Mouse (Mus musculus) kidney, adult 2 months (tissue): Measurements from ENCODE around the gene Cnot9. TPM values are rescaled to one million over a fixed set of nuclear protein-coding genes. Genes with fewer than 3 reads are reported as not detected.
"Not testable (repeated sequence)": the region's sequence is repeated elsewhere in the genome, so short reads cannot be mapped to it uniquely, and the experiment has no call there.

Experiments used
- DNase-seq: peaks from one replicate; pipeline ENCODE4 v3.0.0; 2021
- H3K27ac ChIP-seq: fragments of 200-500 bp; 2 replicates; pipeline ENCODE4 v1.5.1; 2012; ENCODE audit warnings: low read depth, low read length, control low read depth, inconsistent platforms; ENCODE audit not compliant: insufficient read depth
- H3K27me3 ChIP-seq: fragments of 200-500 bp; replicated peaks from 2 replicates; pipeline ENCODE4 v1.6.1; 2012; ENCODE audit warnings: mild to moderate bottlenecking, moderate library complexity, low read length, inconsistent platforms; ENCODE audit not compliant: control insufficient read depth, insufficient read depth
- H3K36me3 ChIP-seq: fragments of 200-500 bp; 2 replicates; pipeline ENCODE4 v1.6.1; 2012; ENCODE audit warnings: mild to moderate bottlenecking, moderate library complexity, low read length, inconsistent platforms; ENCODE audit not compliant: control insufficient read depth, insufficient read depth
- H3K4me1 ChIP-seq: fragments of 200-500 bp; 2 replicates; pipeline ENCODE4 v1.6.1; 2011; ENCODE audit warnings: low read length; ENCODE audit not compliant: control insufficient read depth, insufficient read depth
- H3K4me3 ChIP-seq: fragments of 200-500 bp; 2 replicates; pipeline ENCODE4 v1.5.1; 2011; ENCODE audit warnings: mild to moderate bottlenecking, low read depth, low read length, control low read depth; ENCODE audit not compliant: insufficient read depth
- CTCF ChIP-seq: fragments of 200-500 bp; conservative IDR thresholded peaks from 2 replicates; pipeline ENCODE4 v1.5.1; 2011; ENCODE audit warnings: low read depth, mild to moderate bottlenecking, control low read depth, low read length, moderate library complexity, mixed read lengths; ENCODE audit not compliant: insufficient read depth, insufficient read length
- POLR2A ChIP-seq: fragments of 200-500 bp; IDR thresholded peaks from one replicate; pipeline ENCODE4 v1.6.1; 2011; ENCODE audit warnings: low read depth, low read length, control low read depth
- WGBS: fragments of 180-500 bp; shearing (Covaris S2); methylation state at CpG from one replicate; pipeline ENCODE4 v1.1.7; 2018; 5-methylcytosine and 5-hydroxymethylcytosine counted together
- polyA plus RNA-seq: library from polyadenylated mRNA; depleted of rRNA; stranded (reverse); fragments of >200 nt; gene quantifications from 2 replicates; pipeline ENCODE4 v1.2.3, GENCODE M21; 2012

The Cnot9 gene
- polyA plus RNA-seq, 1 experiment: 16.4 TPM

DNA sequence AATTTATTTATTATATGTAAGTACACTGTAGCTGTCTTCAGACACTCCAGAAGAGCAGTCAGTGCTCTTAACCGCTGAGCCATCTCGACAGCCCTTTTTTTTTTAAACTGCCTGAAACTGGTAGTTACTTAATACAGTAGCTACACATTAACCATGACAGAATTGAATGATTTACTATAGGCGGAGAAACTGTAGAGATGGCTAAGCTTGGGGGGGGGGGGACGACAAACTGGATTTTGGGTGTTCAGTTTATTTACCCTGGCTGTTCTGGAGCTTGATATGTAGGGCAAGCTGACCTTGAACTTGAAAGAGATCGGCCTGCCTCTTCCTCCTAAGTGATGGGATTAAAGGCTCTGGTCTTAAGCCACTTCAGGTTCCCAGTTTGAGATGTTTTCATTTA, 5.4 kb downstream of the Cnot9 start:
- DNase-seq: peak; percentile 70
- no peak overlapping the region for H3K27ac ChIP-seq
- no peaks in the 10 kb centered on the region for H3K36me3 ChIP-seq
- H3K4me1 ChIP-seq: peaks cover 18% of the 10 kb centered on the region
- no peak for TF ChIP-seq POLR2A
- no peak for TF ChIP-seq CTCF
- H3K4me3 ChIP-seq: no peak overlapping the region
- 43% methylated on average over 5 of the region's 5 CpGs for WGBS
- H3K27me3 ChIP-seq: no peaks in the 10 kb centered on the region

DNA sequence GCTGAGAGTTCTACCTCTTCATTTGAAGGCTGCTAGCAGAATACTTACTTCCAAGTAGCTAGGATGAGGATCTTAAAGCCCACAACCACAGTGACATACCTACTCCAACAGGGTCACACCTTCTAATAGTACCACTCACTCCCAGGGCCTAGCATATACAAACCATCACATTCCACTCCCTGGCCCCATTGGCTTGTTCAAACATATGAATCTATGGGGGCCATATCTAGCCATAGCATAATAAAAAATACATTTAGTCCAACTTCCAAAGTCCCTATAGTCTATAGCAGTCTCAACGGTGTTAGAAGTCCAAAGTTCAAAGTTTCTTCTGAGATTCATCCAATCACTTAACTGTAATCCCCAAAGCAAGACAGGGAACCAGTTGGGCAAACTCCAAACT, 7.1 kb downstream of the Cnot9 start:
- H3K4me1 ChIP-seq: peaks cover 20% of the 10 kb centered on the region
- not testable (repeated sequence) for H3K36me3 ChIP-seq, H3K4me3 ChIP-seq, DNase-seq, H3K27me3 ChIP-seq, H3K27ac ChIP-seq
- 74% methylated on average over 1 of the region's 1 CpGs for whole genome bisulfite sequencing

DNA sequence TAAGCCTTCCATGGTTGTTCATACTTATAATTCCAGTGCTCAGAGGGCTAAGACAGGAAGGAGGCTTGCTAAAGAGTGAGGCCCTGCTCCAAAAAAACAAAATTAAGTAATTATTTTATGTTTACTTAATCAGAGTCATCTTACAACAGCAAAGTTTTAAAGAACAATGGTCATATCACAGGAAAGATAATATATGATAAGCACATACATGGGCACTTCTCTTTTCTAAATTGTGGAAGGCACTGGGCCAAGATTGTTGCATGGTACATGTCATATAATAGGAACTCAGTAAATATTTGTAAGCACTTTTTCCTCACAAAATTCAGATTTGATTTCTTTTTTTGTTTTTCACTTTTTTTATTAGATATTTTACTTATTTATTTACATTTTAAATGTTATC, 14.0 kb downstream of the Cnot9 start:
- peaks cover 5% of the 10 kb centered on the region; the same call in 1 of the 2 replicates for H3K4me1 ChIP-seq
- peaks cover 10% of the 10 kb centered on the region for H3K36me3 ChIP-seq
- no peaks in the 10 kb centered on the region for H3K27me3 ChIP-seq
- H3K4me3 ChIP-seq: no peak overlapping the region
- TF ChIP-seq POLR2A (no peak), CTCF (no peak)
- no peak overlapping the region for H3K27ac ChIP-seq
- DNase-seq: no peak

GRCm38 (mm10) chr1:74524746-74525145, 18.9 kb downstream of the Cnot9 start:
- no peaks in the 10 kb centered on the region for H3K27me3 ChIP-seq
- no peak for TF ChIP-seq POLR2A
- no peak for TF ChIP-seq CTCF
- WGBS: 71% methylated on average over 4 of the region's 4 CpGs
- peaks cover 13% of the 10 kb centered on the region for H3K36me3 ChIP-seq
- H3K4me1 ChIP-seq: peaks cover 8% of the 10 kb centered on the region; the same call in 1 of the 2 replicates
- H3K27ac ChIP-seq: no peak overlapping the region
- no peak overlapping the region for H3K4me3 ChIP-seq
- peak; percentile 73 for DNase-seq

- no peaks in the 10 kb centered on the region for H3K27me3 ChIP-seq
- no peak overlapping the region for H3K4me3 ChIP-seq
- H3K27ac ChIP-seq: no peak overlapping the region
- no peak for TF ChIP-seq CTCF
- no peak for TF ChIP-seq POLR2A
- H3K4me1 ChIP-seq: peaks cover 8% of the 10 kb centered on the region; the same call in 1 of the 2 replicates
- 49% methylated on average over 7 of the region's 7 CpGs for WGBS
- peaks cover 9% of the 10 kb centered on the region for H3K36me3 ChIP-seq
- peak; percentile 67 for DNase-seq
Measured at GRCm38 (mm10) chr1:74528589-74528988, 22.7 kb downstream of the Cnot9 start.

DNA sequence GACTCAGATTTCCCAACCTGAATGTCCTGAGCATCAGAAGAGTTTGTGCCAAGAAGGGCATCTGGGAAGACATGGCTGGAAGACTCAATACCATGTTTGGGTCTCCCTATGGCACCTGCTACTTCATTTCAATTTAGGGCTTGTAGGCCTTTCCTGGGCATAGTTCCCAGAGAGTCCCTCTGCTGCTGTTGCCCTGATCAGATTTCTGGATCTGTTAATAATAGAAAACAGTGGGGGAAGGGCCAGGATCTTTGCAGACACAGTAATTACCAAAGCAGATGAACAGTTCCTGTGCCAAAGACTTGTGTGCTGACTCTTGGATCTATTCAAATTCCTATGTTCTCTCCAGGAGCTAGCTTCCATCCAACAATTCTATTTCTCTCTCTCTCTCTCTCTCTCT, 32.8 kb downstream of the Cnot9 start:
- DNase-seq: no peak
- Histone ChIP-seq H3K27ac (no peak overlapping the region), H3K27me3 (no peaks in the 10 kb centered on the region), H3K36me3 (no peaks in the 10 kb centered on the region), H3K4me1 (no peaks in the 10 kb centered on the region), H3K4me3 (no peak overlapping the region)
- no peak for TF ChIP-seq CTCF
- TF ChIP-seq POLR2A: no peak

DNA sequence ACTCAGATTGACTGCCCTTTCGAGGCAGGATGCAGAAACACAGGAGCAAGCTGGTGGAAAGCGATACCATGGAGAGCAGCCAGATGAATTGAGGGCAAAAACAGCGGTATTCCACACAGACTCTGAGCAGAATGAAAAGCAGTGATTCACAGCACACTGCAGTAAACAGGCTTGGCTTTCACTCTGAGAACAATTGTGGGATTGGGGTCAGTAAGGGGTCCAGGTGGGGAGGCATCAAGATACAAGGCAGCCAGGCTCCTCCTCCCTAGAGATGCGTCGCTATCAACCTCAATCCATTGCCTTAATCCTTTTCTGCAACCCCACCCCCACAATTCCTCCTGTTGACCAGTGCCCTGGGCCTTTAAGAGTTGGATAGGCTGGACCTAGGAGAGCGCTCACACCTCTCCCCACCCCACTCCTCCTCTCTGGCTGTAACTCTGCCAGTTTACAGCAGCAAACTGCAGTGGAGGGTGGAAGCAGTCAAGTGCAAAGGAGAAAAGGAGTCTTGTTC, 36.6 kb downstream of the Cnot9 start, which contains the start of gene Plcd4:
Gene Plcd4 (plus strand): TSS at position 438 of the 511 bp plus-strand sequence.
- WGBS: 7% methylated on average over 6 of the region's 6 CpGs
- Histone ChIP-seq H3K36me3 (no peaks in the 10 kb centered on the region), H3K27me3 (no peaks in the 10 kb centered on the region), H3K27ac (no peak within 1 kb of the TSS), H3K4me3 (peak within 1 kb of the TSS; percentile 25), H3K4me1 (no peaks in the 10 kb centered on the region)
- DNase-seq: peak; percentile 56
- TF ChIP-seq CTCF (no peak), POLR2A (no peak)

DNA sequence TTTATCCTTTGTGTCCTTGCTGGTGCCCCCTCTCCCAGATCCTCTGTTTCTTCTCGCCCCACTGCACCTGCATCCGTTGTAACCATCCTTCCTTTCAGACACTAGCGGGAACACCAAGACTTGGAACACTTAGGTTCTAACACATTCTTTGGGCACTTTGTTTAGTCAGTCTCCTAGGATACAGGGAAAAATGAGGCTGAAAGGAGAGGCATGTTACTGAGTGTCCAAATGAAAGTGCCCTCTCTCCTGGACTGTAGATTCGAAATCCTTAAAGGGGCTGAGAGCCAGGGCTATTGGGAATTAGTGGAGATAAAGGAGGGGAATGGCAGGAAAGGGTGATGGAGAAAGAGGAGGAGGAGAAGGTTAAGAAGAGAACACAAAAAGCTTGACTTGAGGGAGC, 38.3 kb downstream of the Cnot9 start, which contains the start of gene Usp37:
Gene Usp37 (minus strand): TSS at position 101 of the 400 bp plus-strand sequence.
- no peak for TF ChIP-seq CTCF
- TF ChIP-seq POLR2A: no peak
- WGBS: 74% methylated on average over 4 of the region's 4 CpGs

More for the DNA sequence above, 38.3 kb downstream of the Cnot9 start, which contains the start of gene Usp37:
- no peaks in the 10 kb centered on the region for H3K4me1 ChIP-seq
- DNase-seq: no peak
- H3K27ac ChIP-seq: no peak within 1 kb of the TSS
- H3K4me3 ChIP-seq: no peak within 1 kb of the TSS
- H3K36me3 ChIP-seq: no peaks in the 10 kb centered on the region
- H3K27me3 ChIP-seq: no peaks in the 10 kb centered on the region
